Mouse (Mus musculus) CH12.LX (cell line): ENCODE data around the gene Dad1. TPM values are rescaled to one million over a fixed set of nuclear protein-coding genes. Genes with fewer than 3 reads are reported as not detected.

Experiments
- DNase-seq: peaks from one replicate; pipeline ENCODE4 v3.0.0-alpha.2; 2013; ENCODE audit errors: extremely low read depth
- H3K27ac ChIP-seq: 2 replicates; pipeline ENCODE4 v1.5.1; 2012; ENCODE audit warnings: low read depth, mild to moderate bottlenecking, control low read depth, moderate library complexity; ENCODE audit not compliant: insufficient read depth
- H3K27me3 ChIP-seq: replicated peaks from 2 replicates; pipeline ENCODE3; 2012; ENCODE audit warnings: inconsistent platforms
- H3K36me3 ChIP-seq, 2 experiments: replicated peaks in 1 of 2; 2 replicates each; pipeline versions ENCODE3 to v1.6.1; 2012; ENCODE audit warnings: inconsistent platforms in 1 of 2, low read length in 1 of 2, mild to moderate bottlenecking in 1 of 2, mixed read lengths in 1 of 2, moderate library complexity in 1 of 2; ENCODE audit not compliant: control insufficient read depth in 1 of 2, insufficient read depth in 1 of 2
- H3K4me1 ChIP-seq, 2 experiments: 2 replicates each; pipeline ENCODE4 v1.6.1; 2012; ENCODE audit warnings: inconsistent platforms in 1 of 2, moderate library complexity in 1 of 2; ENCODE audit not compliant: insufficient read depth in 2 of 2, control insufficient read depth in 1 of 2
- H3K4me2 ChIP-seq: 2 replicates; pipeline ENCODE4 v1.6.1; 2012; ENCODE audit warnings: low read depth, mild to moderate bottlenecking, control low read depth; ENCODE audit not compliant: poor library complexity, insufficient read depth, severe bottlenecking
- H3K4me3 ChIP-seq, 3 experiments: fragments of 150-350 bp in 1 of 3; sonication (generic) in 1 of 3; replicated peaks in 1 of 3; 2 replicates each; pipeline versions ENCODE3 to v1.5.1; 2011 to 2012; ENCODE audit warnings: low read depth in 2 of 3, low read length in 2 of 3, mild to moderate bottlenecking in 2 of 3, moderate library complexity in 2 of 3, control low read depth in 1 of 3, improper control_type of control experiment in 1 of 3, inconsistent platforms in 1 of 3, mixed read lengths in 1 of 3; ENCODE audit not compliant: poor library complexity in 1 of 3
- H3K79me2 ChIP-seq: replicated peaks from 2 replicates; pipeline ENCODE4 v1.6.1; 2012; ENCODE audit warnings: mild to moderate bottlenecking, moderate library complexity; ENCODE audit not compliant: control insufficient read depth, poor library complexity, insufficient read depth, severe bottlenecking; ENCODE audit errors: extremely low read depth
- H3K9ac ChIP-seq: 2 replicates; pipeline ENCODE4 v1.6.1; 2012; ENCODE audit warnings: low read depth, mild to moderate bottlenecking, control low read depth, moderate library complexity; ENCODE audit not compliant: insufficient read depth
- H3K9me3 ChIP-seq: replicated peaks from 2 replicates; pipeline ENCODE3; 2012; ENCODE audit warnings: low read length, inconsistent platforms, mixed read lengths
- CTCF ChIP-seq, 2 experiments: IDR thresholded peaks in 1 of 2; conservative IDR thresholded peaks in 1 of 2; 2 replicates each; pipeline ENCODE4 v1.5.1; 2011 to 2012; ENCODE audit warnings: low read depth in 2 of 2, low read length in 2 of 2, improper control_type of control experiment in 1 of 2, inconsistent platforms in 1 of 2, mild to moderate bottlenecking in 1 of 2, moderate library complexity in 1 of 2
- ELF1 ChIP-seq: IDR thresholded peaks from 2 replicates; pipeline ENCODE4 v1.6.1; 2014; ENCODE audit warnings: low read depth, mild to moderate bottlenecking, inconsistent platforms, low read length, improper control_type of control experiment
- EP300 ChIP-seq: IDR thresholded peaks from 2 replicates; pipeline ENCODE4 v1.6.1; 2011; ENCODE audit warnings: low read length, improper control_type of control experiment
- ETS1 ChIP-seq: conservative IDR thresholded peaks from 2 replicates; pipeline ENCODE4 v1.6.1; 2012; ENCODE audit warnings: low read depth, mild to moderate bottlenecking, inconsistent platforms, low read length, improper control_type of control experiment, moderate library complexity
- HCFC1 ChIP-seq: IDR thresholded peaks from 2 replicates; pipeline ENCODE4 v1.6.1; 2012; ENCODE audit warnings: low read depth, mild to moderate bottlenecking, inconsistent platforms, low read length, improper control_type of control experiment
- IRF4 ChIP-seq: IDR thresholded peaks from 2 replicates; pipeline ENCODE4 v1.6.1; 2014; ENCODE audit warnings: low read depth, mild to moderate bottlenecking, inconsistent platforms, low read length, improper control_type of control experiment
- MAFK ChIP-seq: IDR thresholded peaks from 2 replicates; pipeline ENCODE4 v1.6.1; 2011; ENCODE audit warnings: low read length, improper control_type of control experiment; ENCODE audit not compliant: insufficient replicate concordance
- MAZ ChIP-seq: IDR thresholded peaks from 2 replicates; pipeline ENCODE4 v1.6.1; 2012; ENCODE audit warnings: low read depth, mild to moderate bottlenecking, inconsistent platforms, low read length, improper control_type of control experiment, moderate library complexity
- MYC ChIP-seq: IDR thresholded peaks from 2 replicates; pipeline ENCODE4 v1.6.1; 2011; ENCODE audit warnings: low read depth, mild to moderate bottlenecking, improper control_type of control experiment, low read length
- NELFE ChIP-seq: IDR thresholded peaks from 2 replicates; pipeline ENCODE4 v1.6.1; 2011; ENCODE audit warnings: low read depth, low read length, improper control_type of control experiment
- NRF1 ChIP-seq: IDR thresholded peaks from 2 replicates; pipeline ENCODE4 v1.6.1; 2014; ENCODE audit warnings: low read depth, mild to moderate bottlenecking, inconsistent platforms, low read length, improper control_type of control experiment, moderate library complexity
- POLR2A ChIP-seq: IDR thresholded peaks from 2 replicates; pipeline ENCODE4 v1.6.1; 2011; ENCODE audit warnings: low read depth, mild to moderate bottlenecking, improper control_type of control experiment, low read length
- POLR2AphosphoS2 ChIP-seq: IDR thresholded peaks from 2 replicates; pipeline ENCODE4 v1.6.1; 2011; ENCODE audit warnings: low read depth, low read length, improper control_type of control experiment
- RAD21 ChIP-seq: IDR thresholded peaks from 2 replicates; pipeline ENCODE4 v1.6.1; 2011; ENCODE audit warnings: low read depth, mild to moderate bottlenecking, low read length, improper control_type of control experiment, moderate library complexity
- RCOR1 ChIP-seq: conservative IDR thresholded peaks from 2 replicates; pipeline ENCODE4 v1.6.1; 2012; ENCODE audit warnings: low read depth, mild to moderate bottlenecking, inconsistent platforms, low read length, improper control_type of control experiment
- SIN3A ChIP-seq: IDR thresholded peaks from 2 replicates; pipeline ENCODE4 v1.6.1; 2012; ENCODE audit warnings: low read length, improper control_type of control experiment, inconsistent platforms
- SMC3 ChIP-seq: IDR thresholded peaks from 2 replicates; pipeline ENCODE4 v1.6.1; 2011; ENCODE audit warnings: low read depth, low read length, improper control_type of control experiment
- TCF12 ChIP-seq: IDR thresholded peaks from 2 replicates; pipeline ENCODE4 v1.6.1; 2014; ENCODE audit warnings: low read depth, mild to moderate bottlenecking, inconsistent platforms, low read length, improper control_type of control experiment
- USF1 ChIP-seq: IDR thresholded peaks from 2 replicates; pipeline ENCODE4 v1.6.1; 2014; ENCODE audit warnings: low read depth, mild to moderate bottlenecking, inconsistent platforms, low read length, improper control_type of control experiment
- ZC3H11A ChIP-seq: IDR thresholded peaks from 2 replicates; pipeline ENCODE4 v1.6.1; 2012; ENCODE audit warnings: low read depth, mild to moderate bottlenecking, inconsistent platforms, low read length, improper control_type of control experiment
- ZMIZ1 ChIP-seq: IDR thresholded peaks from 2 replicates; pipeline ENCODE4 v1.6.1; 2012; ENCODE audit warnings: low read depth, mild to moderate bottlenecking, inconsistent platforms, low read length, improper control_type of control experiment
- ZNF384 ChIP-seq: IDR thresholded peaks from 2 replicates; pipeline ENCODE4 v1.6.1; 2012; ENCODE audit warnings: low read depth, low read length, improper control_type of control experiment, inconsistent platforms
- dilution Hi-C: fragments of 300-500 bp; cut with MboI; formaldehyde crosslinking; loops from 2 replicates; pipeline ENCODE4 v1.14.3; 2020; ENCODE audit warnings: low sequenced_read_pairs; ENCODE audit not compliant: extremely low pct_unique_long_range_greater_than_20kb, extremely low pct_ligation_motif_present
- in situ Hi-C: fragments of 300-500 bp; cut with MboI; formaldehyde crosslinking; loops from 3 replicates; pipeline ENCODE4 v1.14.3; 2019; ENCODE audit warnings: low sequenced_read_pairs, low pct_ligation_motif_present, low pct_unique_long_range_greater_than_20kb, mixed read lengths
- polyA plus RNA-seq: library from polyadenylated mRNA; unstranded; fragments of >175 nt; gene quantifications from 2 replicates; pipeline ENCODE4 v1.2.1, GENCODE M21; 2012; ENCODE audit warnings: low read depth; ENCODE audit not compliant: insufficient read length
- total RNA-seq, 2 experiments: library from RNA; depleted of rRNA; stranded (reverse); fragments of 300-350 nt in 1 of 2; fragments of >200 nt in 1 of 2; gene quantifications; 2 replicates each; pipeline ENCODE4 v1.2.3; 2012 to 2014

The Dad1 gene
- total and polyA plus RNA-seq, 3 experiments = 161 to 287 (median 279) TPM

- Histone ChIP-seq H3K9me3 (no peaks in the 10 kb centered on the region), H3K9ac (no peak within 1 kb of the TSS), H3K27me3 (no peaks in the 10 kb centered on the region), H3K79me2 (no peaks in the 10 kb centered on the region), H3K4me2 (no peak within 1 kb of the TSS), H3K4me3 (no peak within 1 kb of the TSS), H3K36me3 (no peaks in the 10 kb centered on the region)
- in situ Hi-C loops (no loop called here), dilution Hi-C loops (no loop called here)
- no peak for DNase-seq
- TF ChIP-seq MYC = no peak
- no peak for TF ChIP-seq MAZ
- no peak for TF ChIP-seq POLR2AphosphoS2
- TF ChIP-seq IRF4 = no peak
- TF ChIP-seq ZNF384 = no peak
- no peak for TF ChIP-seq RCOR1
- no peak for TF ChIP-seq USF1
- no peak for TF ChIP-seq SIN3A
- no peak for TF ChIP-seq HCFC1
- no peak for TF ChIP-seq EP300
- TF ChIP-seq, all 38 proteins: peak for 0
- no peaks in the 10 kb centered on the region for H3K4me1 ChIP-seq
- no peak within 1 kb of the TSS for H3K27ac ChIP-seq
Observed at GRCm38 (mm10) chr14:54284839-54285238, 30.9 kb upstream of the Dad1 start, which contains the start of gene Olfr49. Olfr49 (minus strand) TSS chr14:54284939.

GRCm38 (mm10) chr14:54276446-54276845, 22.5 kb upstream of the Dad1 start:
- H3K27me3 ChIP-seq = no peaks in the 10 kb centered on the region
- H3K36me3 ChIP-seq = no peaks in the 10 kb centered on the region
- H3K4me1 ChIP-seq = peaks cover 3 to 15% of the 10 kb centered on the region in 2 experiments; a peak in 2 of 4 replicates
- in situ Hi-C loops (no loop called here), dilution Hi-C loops (no loop called here)
- H3K4me3 ChIP-seq = no peak overlapping the region
- TF ChIP-seq ETS1 (no peak), MAFK (no peak), CTCF (conservative IDR thresholded peaks at IDR 0.05 in 1 of 2, IDR thresholded peaks at IDR 0.05 in 1 of 2; ENCODE audit: low read depth in 2 of 2, low read length in 2 of 2) (no peak), RAD21 (no peak), POLR2A (no peak), ZMIZ1 (no peak), NELFE (no peak), ZNF384 (no peak), NRF1 (no peak), POLR2AphosphoS2 (no peak), RCOR1 (no peak), TCF12 (no peak), ELF1 (no peak), HCFC1 (no peak), USF1 (no peak), ZC3H11A (no peak), SMC3 (no peak)
- no peaks in the 10 kb centered on the region for H3K79me2 ChIP-seq
- no peak overlapping the region for H3K4me2 ChIP-seq
- no peaks in the 10 kb centered on the region for H3K9me3 ChIP-seq
- no peak overlapping the region for H3K27ac ChIP-seq
- no peak for DNase-seq
- H3K9ac ChIP-seq = no peak overlapping the region
